Mouse (Mus musculus): ENCODE measurements around the gene Pimreg. TPM values are rescaled to one million over a fixed set of nuclear protein-coding genes. Genes with fewer than 3 reads are reported as not detected.

Gene Pimreg
- polyA plus RNA-seq, 1 experiment from 2014 or later = 39.3 TPM

GRCm38 (mm10) chr11:72080461-72080860, 38.6 kb downstream of the Pimreg start:
- no peaks in the 10 kb centered on the region for H3K36me3 ChIP-seq (ENCODE audit: control insufficient read depth, insufficient read depth, low read length)
- ATAC-seq (ENCODE audit: low FRiP score, low TSS enrichment) = no peak

GRCm38 (mm10) chr11:72082601-72083000, 40.8 kb downstream of the Pimreg start:
- H3K4me1 ChIP-seq (ENCODE audit: control insufficient read depth, insufficient read depth, low read length) = peaks cover 15% of the 10 kb centered on the region
- 93% methylated on average over 4 of the region's 4 CpGs for WGBS
- no peak for ATAC-seq (ENCODE audit: low FRiP score, low TSS enrichment)

More at GRCm38 (mm10) chr11:72080461-72080860, 38.6 kb downstream of the Pimreg start:
- no peaks in the 10 kb centered on the region for H3K9me3 ChIP-seq (ENCODE audit: control insufficient read depth, low read length)
- 68% methylated on average over 6 of the region's 6 CpGs for whole genome bisulfite sequencing
- H3K27ac ChIP-seq (replicated peaks; ENCODE audit: low read depth, low read length) = no peak overlapping the region
- H3K4me3 ChIP-seq (replicated peaks; ENCODE audit: low read depth, low read length) = no peak overlapping the region
- H3K4me2 ChIP-seq (ENCODE audit: low read length) = no peak overlapping the region
- H3K27me3 ChIP-seq (ENCODE audit: control insufficient read depth, insufficient read depth, low read length) = no peaks in the 10 kb centered on the region
- H3K4me1 ChIP-seq (ENCODE audit: control insufficient read depth, insufficient read depth, low read length) = no peaks in the 10 kb centered on the region
- no peak overlapping the region for H3K9ac ChIP-seq (replicated peaks; ENCODE audit: low read length)
- no peak for DNase-seq

DNA sequence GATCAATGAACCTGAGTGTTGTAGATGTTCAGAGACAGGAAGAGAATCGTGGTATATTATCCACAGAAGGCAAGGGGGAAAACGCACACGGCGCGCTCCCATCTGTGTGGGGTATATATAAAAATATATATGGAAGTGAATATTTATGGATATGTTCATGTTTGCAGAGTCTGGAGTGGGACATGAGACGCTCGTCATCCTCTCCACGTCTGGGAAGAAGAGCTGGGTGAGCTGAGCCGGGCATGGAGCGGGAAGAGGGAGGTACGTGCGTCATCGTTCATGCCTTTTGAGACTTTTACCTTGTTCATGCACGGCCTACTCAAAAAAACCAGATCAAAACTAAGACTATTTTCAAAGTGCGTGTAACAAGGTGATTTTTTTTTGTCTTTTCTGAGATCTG, 42.5 kb downstream of the Pimreg start:
- H3K4me3 ChIP-seq (replicated peaks; ENCODE audit: low read depth, low read length) = no peak overlapping the region

More at GRCm38 (mm10) chr11:72082601-72083000, 40.8 kb downstream of the Pimreg start:
- Histone ChIP-seq H3K4me2 (ENCODE audit: low read length) (no peak overlapping the region), H3K4me3 (replicated peaks; ENCODE audit: low read depth, low read length) (no peak overlapping the region), H3K36me3 (ENCODE audit: control insufficient read depth, insufficient read depth, low read length) (no peaks in the 10 kb centered on the region), H3K9me3 (ENCODE audit: control insufficient read depth, low read length) (no peaks in the 10 kb centered on the region), H3K9ac (replicated peaks; ENCODE audit: low read length) (no peak overlapping the region), H3K27ac (replicated peaks; ENCODE audit: low read depth, low read length) (no peak overlapping the region), H3K27me3 (ENCODE audit: control insufficient read depth, insufficient read depth, low read length) (no peaks in the 10 kb centered on the region)
- no peak for DNase-seq

DNA sequence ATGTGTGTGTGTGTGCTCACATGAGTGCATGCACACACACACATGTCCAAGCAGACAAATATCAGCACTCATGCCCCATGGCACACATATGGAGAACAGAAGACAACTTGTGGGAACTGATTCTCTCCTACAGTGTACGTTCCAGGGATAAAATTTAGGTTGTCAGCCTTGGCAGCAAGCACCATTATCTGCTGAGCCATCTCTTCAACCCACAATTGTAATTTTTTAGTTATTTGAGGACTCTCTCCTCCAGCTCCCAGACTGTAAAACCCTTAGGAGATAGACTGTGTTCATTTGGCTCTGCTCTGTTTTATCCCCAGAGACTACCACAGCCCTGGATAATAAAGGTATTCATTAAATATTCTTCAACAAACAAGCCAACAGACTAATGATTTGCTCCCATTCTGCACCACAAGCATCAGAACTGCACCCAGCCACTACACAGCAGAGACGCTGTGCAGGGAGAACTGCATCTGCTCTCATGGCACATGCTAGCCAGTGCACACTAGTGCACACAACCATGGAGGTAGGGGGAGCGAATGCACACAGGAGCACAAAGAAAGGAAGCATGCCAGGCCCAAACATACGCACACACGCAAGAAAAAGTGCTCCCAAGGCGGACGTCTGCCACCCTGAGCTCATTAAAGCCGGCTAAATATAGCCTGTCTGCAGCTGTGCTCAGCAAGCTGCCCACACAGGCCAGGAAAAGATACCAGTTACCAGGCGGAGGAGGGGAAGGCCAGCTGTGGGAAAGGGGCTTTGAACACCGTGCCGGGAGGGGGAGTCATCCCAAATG, 44.6 kb downstream of the Pimreg start:
- H3K27me3 ChIP-seq (ENCODE audit: control insufficient read depth, insufficient read depth, low read length) = no peaks in the 10 kb centered on the region
- H3K4me3 ChIP-seq (replicated peaks; ENCODE audit: low read depth, low read length) = no peak overlapping the region
- peak overlapping the region; percentile 86 for H3K27ac ChIP-seq (replicated peaks; ENCODE audit: low read depth, low read length)
- H3K4me1 ChIP-seq (ENCODE audit: control insufficient read depth, insufficient read depth, low read length) = peaks cover 15% of the 10 kb centered on the region
- H3K9ac ChIP-seq (replicated peaks; ENCODE audit: low read length) = peak overlapping the region; percentile 34; the same call in 1 of the 2 replicates
- peak; percentile 43; the same call in 1 of the 2 replicates for ATAC-seq (ENCODE audit: low FRiP score, low TSS enrichment)
- peak; percentile 76 for DNase-seq
- no peaks in the 10 kb centered on the region for H3K9me3 ChIP-seq (ENCODE audit: control insufficient read depth, low read length)
- no peak overlapping the region for H3K4me2 ChIP-seq (ENCODE audit: low read length)
- WGBS = 35% methylated on average over 11 of the region's 11 CpGs
- no peaks in the 10 kb centered on the region for H3K36me3 ChIP-seq (ENCODE audit: control insufficient read depth, insufficient read depth, low read length)

More for the DNA sequence above, 42.5 kb downstream of the Pimreg start:
- Histone ChIP-seq H3K9me3 (ENCODE audit: control insufficient read depth, low read length) (no peaks in the 10 kb centered on the region), H3K27ac (replicated peaks; ENCODE audit: low read depth, low read length) (no peak overlapping the region), H3K9ac (replicated peaks; ENCODE audit: low read length) (no peak overlapping the region), H3K4me1 (ENCODE audit: control insufficient read depth, insufficient read depth, low read length) (peaks cover 15% of the 10 kb centered on the region), H3K27me3 (ENCODE audit: control insufficient read depth, insufficient read depth, low read length) (no peaks in the 10 kb centered on the region), H3K4me2 (ENCODE audit: low read length) (no peak overlapping the region), H3K36me3 (ENCODE audit: control insufficient read depth, insufficient read depth, low read length) (no peaks in the 10 kb centered on the region)
- no peak for DNase-seq
- ATAC-seq (ENCODE audit: low FRiP score, low TSS enrichment) = no peak
- WGBS = 96% methylated on average over 15 of the region's 15 CpGs

GRCm38 (mm10) chr11:72092390-72092789, 50.6 kb downstream of the Pimreg start:
- DNase-seq (no peak), ATAC-seq (ENCODE audit: low FRiP score, low TSS enrichment) (no peak)
- no peaks in the 10 kb centered on the region for H3K27me3 ChIP-seq (ENCODE audit: control insufficient read depth, insufficient read depth, low read length)
- H3K4me2 ChIP-seq (ENCODE audit: low read length) = no peak overlapping the region
- 80% methylated on average over 8 of the region's 8 CpGs for WGBS
- peaks cover 9% of the 10 kb centered on the region; the same call in 1 of the 2 replicates for H3K4me1 ChIP-seq (ENCODE audit: control insufficient read depth, insufficient read depth, low read length)
- H3K27ac ChIP-seq (replicated peaks; ENCODE audit: low read depth, low read length) = no peak overlapping the region
- H3K36me3 ChIP-seq (ENCODE audit: control insufficient read depth, insufficient read depth, low read length) = no peaks in the 10 kb centered on the region
- no peaks in the 10 kb centered on the region for H3K9me3 ChIP-seq (ENCODE audit: control insufficient read depth, low read length)
- H3K9ac ChIP-seq (replicated peaks; ENCODE audit: low read length) = no peak overlapping the region
- H3K4me3 ChIP-seq (replicated peaks; ENCODE audit: low read depth, low read length) = no peak overlapping the region

- 89% methylated on average over 7 of the region's 7 CpGs for WGBS
- no peaks in the 10 kb centered on the region for H3K27me3 ChIP-seq (ENCODE audit: control insufficient read depth, insufficient read depth, low read length)
These were observed 52.6 kb downstream of the Pimreg start for GRCm38 (mm10) chr11:72094442-72094841.

DNA sequence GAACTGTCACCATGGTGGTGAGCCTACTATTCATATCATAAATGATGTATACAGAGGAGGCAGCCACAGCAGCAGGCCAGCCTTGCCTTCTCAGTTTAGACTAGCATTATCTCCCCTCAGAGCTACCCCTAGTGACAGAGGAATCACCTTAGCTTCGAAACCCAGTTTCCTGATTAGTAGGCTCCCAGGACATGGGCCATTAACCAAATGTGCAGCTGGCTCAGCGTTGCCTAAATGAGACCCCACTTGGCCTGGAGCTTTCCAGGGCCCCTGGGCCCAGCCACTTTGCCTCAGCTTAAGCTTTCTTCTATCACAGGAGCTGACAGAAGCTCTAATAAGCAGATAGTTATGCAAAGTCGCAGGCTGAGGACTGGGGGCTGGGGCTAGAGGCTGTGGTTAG, 54.2 kb downstream of the Pimreg start:
- Histone ChIP-seq H3K4me2 (ENCODE audit: low read length) (no peak overlapping the region), H3K27me3 (ENCODE audit: control insufficient read depth, insufficient read depth, low read length) (no peaks in the 10 kb centered on the region), H3K4me1 (ENCODE audit: control insufficient read depth, insufficient read depth, low read length) (peaks cover 9% of the 10 kb centered on the region; the same call in 1 of the 2 replicates), H3K36me3 (ENCODE audit: control insufficient read depth, insufficient read depth, low read length) (no peaks in the 10 kb centered on the region), H3K4me3 (replicated peaks; ENCODE audit: low read depth, low read length) (no peak overlapping the region), H3K9me3 (ENCODE audit: control insufficient read depth, low read length) (no peaks in the 10 kb centered on the region), H3K27ac (replicated peaks; ENCODE audit: low read depth, low read length) (0 out of 2 replicates have a peak overlapping the region, but pooled peaks have one; percentile 4), H3K9ac (replicated peaks; ENCODE audit: low read length) (no peak overlapping the region)
- DNase-seq = peak; percentile 53
- ATAC-seq (ENCODE audit: low FRiP score, low TSS enrichment) = no peak
- 26% methylated on average over 3 of the region's 3 CpGs for WGBS

More at GRCm38 (mm10) chr11:72094442-72094841, 52.6 kb downstream of the Pimreg start:
- Histone ChIP-seq H3K9ac (replicated peaks; ENCODE audit: low read length) (no peak overlapping the region), H3K27ac (replicated peaks; ENCODE audit: low read depth, low read length) (no peak overlapping the region), H3K4me3 (replicated peaks; ENCODE audit: low read depth, low read length) (no peak overlapping the region), H3K4me1 (ENCODE audit: control insufficient read depth, insufficient read depth, low read length) (peaks cover 9% of the 10 kb centered on the region; the same call in 1 of the 2 replicates), H3K36me3 (ENCODE audit: control insufficient read depth, insufficient read depth, low read length) (no peaks in the 10 kb centered on the region), H3K9me3 (ENCODE audit: control insufficient read depth, low read length) (no peaks in the 10 kb centered on the region), H3K4me2 (ENCODE audit: low read length) (no peak overlapping the region)
- ATAC-seq (ENCODE audit: low FRiP score, low TSS enrichment) (no peak), DNase-seq (no peak)
